Mouse (Mus musculus) B cell, adult 2 months (primary cell): ENCODE results near the gene Gabrg3.

ENCODE experiments used
- DNase-seq, 2 experiments: peaks; one replicate each; pipeline ENCODE4 v3.0.0; 2022

The Gabrg3 gene

DNA sequence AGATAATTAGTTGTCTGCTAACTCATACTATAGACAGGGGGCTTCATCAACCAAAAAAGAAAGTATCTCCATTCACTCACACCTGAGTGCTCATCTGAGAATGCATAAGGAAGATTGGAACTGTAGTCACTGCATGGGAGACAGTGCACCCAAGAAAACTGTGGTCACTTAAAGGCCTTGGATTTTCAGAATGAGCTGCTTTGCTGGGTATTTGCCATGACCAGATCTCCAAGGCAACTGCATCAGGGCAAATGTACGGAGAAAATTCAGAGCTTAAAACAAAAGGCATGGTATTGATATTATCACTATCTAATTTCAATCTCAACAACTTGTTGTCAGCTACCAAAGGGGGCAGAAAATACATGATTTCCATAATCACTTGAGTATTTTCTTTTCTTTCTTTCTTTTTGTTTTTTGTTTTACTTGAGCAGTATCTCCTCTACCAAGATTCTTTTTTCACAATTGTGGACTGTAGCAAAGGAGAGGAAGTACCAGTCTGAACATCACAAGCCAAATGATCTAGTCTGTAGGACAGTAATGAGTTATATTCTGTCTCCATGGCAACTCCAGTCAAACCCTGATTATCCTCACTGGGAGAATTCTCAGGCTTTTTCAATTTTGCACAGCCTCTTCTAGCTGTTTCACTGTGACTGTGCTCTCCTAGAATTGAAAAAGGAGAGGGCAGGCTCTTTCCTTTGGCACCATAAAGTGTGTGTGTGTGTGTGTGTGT lies 335.9 kb downstream of the Gabrg3 start:
- DNase-seq: no peak

DNA sequence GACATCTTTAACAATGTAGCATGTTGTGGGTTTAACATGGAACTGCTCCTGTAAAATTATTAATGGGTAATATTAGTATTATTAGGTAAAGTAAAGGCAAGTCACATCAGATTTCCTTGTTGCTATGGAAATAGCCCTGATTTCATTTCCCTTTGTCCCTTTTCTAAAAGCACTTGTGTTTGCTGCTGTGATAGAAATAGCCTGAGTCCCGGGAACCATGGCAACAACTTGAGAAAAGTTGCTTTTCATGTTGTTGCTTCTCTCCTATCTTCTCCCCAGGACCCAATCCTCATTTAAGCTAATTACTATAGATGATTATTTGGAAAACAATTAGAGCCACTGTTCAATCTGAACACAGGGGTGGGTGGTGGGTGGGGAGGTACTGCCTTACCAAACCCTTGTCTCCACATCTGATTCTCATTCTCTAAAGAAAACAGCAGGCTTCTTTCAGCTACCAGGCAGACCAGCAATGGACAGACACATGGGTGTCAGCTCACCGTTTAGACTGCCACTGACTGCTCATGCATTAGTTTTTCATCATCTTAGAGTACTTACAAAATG lies 349.0 kb downstream of the Gabrg3 start:
- DNase-seq: no peak

DNA sequence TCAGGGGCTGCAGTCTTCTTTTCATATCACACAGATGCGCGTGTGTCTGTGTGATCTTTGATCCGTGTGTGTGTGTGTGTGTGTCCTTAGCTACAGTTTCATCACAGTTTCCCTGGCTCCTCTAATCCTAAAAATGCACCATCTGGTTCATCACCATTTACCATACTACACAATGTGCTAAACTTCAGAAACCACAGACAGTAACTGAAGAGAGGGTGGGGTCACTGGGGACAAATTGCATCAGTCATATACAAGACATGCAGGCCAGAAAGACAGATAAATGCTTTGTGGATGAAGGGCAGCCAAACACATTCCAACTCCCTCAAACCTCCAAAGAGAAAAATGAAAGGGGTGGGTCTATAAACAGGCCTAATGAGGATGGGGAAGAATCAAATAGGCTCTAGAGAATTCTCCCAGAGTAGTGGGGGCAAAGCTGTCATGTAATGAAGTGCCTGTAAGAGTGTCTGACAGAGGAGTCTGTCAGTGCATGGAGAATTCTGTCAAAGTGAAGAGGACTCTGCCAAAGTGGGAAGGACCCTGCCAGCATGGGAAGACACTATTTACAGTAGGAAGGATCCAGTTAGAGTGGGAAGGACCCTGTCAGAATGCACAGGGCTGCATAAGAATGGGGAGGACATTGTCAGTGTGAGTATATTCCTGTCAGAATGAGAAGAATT lies 386.3 kb downstream of the Gabrg3 start:
- DNase-seq: no peak

DNA sequence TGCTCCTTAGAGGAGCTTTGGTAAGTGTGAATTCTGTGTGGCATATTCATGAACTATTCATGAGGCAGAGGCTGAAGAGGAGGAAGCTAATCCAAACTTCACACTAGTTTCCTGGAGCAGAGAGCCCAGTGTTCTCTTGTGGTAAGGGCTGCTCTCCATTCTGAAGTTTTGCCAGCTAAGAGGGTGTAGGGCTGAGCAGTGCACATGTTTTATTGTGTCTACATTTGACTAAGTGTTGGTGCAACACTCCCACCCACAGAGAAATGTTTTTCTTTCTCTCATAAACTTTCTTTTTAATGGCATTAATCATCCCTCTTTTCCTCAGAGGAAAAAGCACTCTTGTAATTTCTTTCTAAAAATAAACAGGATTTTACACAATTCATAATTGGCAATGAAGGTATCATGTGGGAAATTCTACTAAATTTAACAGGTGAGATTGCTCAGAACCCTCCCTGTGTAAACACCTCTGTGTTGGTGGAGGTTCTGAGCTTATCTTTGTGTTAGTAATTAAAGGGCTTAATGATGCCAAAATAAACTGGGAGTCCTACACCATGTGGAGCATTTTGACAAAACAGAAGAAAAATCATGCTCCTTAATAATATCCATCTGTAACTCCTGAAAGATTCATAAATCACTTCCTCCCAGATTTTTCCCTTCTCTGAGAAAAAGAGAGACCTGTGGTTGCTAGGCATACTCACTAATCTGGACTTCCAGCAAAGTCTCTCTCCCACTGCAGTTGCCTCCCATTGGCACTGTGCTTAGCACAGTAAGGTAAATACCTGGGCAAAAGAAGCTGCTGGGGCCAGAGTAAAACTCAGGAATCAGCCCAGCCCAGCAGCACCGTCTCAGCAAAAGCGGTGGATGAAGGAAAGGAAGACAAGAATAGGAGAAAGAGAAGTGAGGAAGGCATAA lies 389.0 kb downstream of the Gabrg3 start:
- no peak for DNase-seq

DNA sequence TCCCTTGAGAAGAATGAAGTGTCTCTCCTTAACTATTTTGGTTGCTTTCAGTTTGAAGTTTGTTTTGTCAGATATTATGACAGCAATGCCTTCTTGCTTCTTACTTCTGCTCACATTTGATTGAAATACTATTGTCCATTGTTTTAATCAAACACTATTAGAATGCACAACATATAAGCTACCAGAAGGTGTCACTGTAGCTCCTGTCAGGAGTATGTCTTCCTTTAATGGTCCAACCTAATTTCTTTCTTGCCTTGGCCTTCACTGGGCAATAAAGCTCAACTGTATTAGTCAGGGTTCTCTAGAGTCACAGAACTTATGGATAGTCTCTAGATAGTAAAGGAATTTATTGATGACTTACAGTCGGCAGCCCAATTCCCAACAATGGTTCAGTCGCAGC lies 440.6 kb downstream of the Gabrg3 start:
- DNase-seq: no peak

DNA sequence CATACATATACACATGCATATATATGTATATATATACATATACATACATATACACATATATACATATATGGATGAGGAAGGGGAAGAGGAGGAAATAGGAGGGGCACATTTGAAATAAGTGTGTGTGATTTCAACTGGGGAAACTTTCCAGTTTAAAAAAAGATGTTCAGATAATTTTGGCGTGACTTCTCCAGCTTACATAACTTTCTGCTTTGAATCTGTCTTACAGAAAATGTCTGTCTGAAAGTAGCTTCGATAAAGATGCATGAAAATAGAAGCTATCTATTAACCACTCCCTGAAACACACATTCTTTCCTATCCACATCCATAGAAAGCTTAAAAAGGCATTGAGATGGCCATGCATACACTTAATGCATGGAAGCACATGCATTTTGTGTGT lies 445.4 kb downstream of the Gabrg3 start:
- DNase-seq: no peak

DNA sequence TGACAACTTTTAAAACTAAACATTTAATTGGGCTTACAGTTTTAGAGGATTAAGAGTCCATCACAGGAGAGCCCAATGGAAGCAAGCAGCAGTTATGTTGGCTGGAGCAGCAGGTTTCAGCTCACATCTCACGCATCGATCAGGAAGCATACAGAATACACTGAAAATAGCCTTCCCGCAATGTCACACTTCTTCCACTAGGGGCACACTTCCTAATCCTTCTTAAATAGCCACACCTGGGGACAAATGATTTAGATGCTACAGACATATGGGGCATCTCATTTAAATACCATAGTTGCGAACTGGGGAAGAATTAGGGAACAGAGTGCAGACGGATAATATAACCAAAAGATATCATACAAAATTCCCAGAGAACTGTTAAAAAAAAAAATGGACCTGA lies 449.0 kb downstream of the Gabrg3 start:
- no peak for DNase-seq

DNA sequence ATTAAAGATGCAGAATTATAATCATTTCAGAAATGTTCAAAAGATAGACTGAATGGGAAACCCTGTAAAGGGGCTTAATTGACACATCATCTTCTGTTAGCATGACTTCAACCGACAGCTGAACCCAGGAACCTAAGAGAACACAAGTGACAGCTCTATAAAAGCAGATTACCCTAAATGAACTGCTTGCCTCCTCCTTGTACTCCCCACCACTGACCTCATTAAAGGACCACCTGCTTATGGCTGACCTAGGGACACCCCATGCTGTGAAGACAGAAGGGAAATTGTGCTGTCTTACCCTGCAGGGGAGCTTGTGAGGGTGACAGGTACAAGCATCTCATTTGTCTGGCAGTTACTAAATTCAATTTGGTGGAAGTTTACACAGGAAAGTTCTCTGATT lies 467.5 kb downstream of the Gabrg3 start:
- DNase-seq: no peak

DNA sequence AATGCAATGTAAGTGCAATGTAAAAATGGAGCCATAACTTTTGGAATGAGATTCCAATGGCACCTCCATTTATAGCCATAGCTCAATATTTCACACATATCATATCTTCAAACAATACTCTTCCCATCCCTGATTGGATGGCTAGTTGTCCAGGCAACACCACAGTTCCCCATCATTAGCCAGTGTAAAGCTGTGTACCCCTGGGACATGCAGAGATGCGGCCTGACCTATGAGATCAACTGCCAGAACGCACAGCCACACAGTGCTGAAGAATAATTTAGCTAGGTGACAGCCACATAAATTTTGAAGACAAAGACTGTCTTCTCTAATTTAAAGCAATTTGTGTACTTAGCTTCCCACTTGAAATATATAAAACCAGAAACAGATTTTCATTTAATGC lies 472.1 kb downstream of the Gabrg3 start:
- DNase-seq: no peak

DNA sequence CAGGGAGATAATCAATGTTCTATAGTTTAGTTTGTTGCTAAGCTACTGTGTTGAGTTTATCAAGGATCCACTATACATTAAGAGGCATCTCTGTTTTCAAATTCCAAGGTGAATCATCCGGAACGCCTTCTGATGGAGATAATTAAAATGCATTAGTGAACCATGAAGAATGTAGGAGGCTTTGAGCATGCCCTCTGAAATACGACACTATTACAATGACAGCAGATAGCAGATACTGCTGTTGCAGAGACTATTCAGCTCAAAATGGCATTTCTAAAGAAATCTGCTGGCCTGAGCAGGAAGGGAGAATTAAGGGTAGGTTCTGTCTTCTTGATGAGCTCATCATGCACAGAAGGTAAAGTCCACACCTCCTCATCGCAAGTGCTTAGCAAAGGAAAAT lies 487.2 kb downstream of the Gabrg3 start:
- DNase-seq: no peak

DNA sequence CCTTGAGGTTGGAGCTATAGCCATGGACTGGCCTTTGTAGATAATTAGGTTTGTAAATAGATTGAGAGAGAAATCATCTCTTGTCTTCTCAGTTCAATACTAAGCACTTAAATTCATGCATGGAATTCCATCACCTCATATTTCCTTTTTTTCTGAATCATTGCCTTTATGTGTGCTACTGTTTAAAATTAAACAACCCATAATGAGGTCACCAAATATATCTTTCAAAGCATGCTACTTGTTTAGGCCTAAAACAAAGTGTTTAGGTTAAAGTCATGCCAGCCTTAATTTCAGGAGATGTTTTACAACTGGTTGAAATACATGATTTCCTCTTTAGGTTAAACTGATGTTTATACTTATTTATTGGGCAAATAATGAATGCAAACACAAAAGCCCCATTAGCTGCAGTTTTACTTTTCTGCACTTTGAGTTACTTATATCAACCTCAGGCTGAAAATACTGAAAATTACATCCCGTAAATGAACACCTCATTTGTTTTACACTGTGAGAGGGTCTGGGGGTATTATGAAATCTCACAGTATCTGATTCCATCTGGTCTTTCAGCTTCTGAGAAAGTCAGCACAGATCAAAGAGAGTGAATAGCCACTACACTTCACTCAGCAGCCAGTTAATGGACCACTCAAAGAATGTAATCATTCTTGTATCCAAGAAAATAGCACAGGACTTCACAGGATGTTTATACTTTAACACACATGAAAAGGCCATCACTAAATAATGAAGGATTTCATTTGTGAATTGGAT lies 519.5 kb downstream of the Gabrg3 start:
- DNase-seq: no peak

DNA sequence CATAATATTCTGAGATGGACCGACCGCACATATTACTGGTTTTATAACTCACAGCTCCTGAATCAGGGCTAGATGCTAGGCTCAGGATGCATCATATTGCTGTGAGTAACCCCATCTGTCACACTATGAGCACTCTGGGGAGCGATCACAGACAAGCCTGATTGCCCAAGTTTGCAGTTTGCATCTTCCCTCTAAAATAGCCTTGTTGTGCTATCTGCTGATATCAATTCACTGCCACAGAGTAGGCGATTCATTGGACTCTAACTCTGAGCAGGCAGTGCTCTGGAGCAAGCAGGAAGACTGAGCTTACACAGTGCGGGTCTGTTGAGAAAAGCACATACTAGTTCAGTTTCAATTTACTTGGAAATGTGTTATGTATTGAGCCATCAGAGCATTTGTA lies 543.4 kb downstream of the Gabrg3 start:
- no peak for DNase-seq

DNA sequence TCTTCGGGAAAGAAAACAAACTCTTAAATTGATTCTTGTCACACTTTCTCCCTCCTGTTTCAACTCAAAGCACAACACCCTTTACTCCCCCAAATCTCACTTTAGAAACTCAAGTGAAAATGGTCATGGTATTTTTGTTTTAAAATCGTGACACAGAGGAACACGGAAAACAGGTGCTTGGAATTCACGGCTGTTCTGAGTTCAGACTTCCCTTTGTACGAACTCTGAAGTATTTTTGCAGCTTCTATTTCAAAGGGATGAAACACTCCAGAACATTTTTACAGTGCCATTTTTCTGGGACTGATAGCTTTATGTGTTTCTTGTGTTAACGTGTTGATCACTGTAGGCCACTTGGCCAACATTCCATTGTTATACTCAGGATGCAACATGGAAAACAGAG lies 561.5 kb downstream of the Gabrg3 start:
- DNase-seq: no peak

DNA sequence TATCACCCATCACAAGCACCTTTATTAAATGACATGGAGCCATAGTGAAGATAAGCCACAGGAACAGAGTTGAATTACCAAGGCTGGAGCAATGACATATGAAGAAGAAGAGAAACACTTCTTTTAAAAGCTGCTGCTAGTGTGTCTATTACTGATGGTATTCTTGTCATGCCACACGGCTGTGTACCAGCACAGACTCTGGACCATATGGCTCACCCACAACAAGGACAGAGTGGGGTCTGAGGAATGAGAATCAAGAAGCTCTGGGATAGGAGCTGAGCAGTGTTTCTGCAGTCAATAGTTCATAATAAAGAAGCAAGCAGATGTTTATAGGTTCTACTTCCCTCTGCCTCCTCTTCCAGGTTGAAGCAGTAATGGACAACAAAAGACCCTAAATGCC lies 585.1 kb downstream of the Gabrg3 start:
- no peak for DNase-seq

DNA sequence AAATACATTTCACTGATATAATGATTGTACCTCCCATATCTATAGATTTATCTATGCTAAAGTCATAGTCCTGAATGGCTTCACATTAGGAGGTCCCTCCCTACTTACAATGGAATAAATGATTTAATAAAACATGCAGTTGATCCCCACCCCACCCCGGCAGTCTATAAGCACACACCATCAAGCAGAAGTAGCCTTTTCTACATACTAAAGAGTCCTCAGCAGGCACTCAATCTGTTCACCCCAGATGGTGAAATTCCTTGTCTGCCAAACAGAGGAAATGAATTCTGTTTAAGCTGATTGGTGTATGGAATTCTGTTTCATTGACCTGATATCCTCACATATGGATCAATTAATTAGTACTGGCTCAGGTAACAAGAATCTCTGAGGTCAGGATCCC lies 607.9 kb downstream of the Gabrg3 start:
- no peak for DNase-seq

DNA sequence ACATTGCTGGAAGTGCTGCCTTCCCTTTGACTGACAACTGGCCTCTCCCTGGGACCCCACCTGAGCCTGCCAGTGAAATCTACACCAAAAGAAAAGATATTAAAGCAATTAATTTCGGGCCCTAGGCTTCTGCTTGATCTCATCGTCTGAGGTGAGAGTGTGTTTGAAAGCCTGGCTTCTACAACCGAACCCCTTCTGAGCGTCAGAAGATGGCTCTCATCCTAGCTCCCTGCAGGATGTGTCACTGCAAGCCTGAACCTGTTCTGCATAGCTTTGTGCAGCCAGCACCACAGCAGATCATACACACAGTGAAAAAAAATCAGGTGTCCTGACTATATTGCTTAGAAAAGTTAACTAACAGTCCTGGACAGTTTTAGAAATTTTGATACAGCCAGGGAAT lies 618.8 kb downstream of the Gabrg3 start:
- no peak for DNase-seq

DNA sequence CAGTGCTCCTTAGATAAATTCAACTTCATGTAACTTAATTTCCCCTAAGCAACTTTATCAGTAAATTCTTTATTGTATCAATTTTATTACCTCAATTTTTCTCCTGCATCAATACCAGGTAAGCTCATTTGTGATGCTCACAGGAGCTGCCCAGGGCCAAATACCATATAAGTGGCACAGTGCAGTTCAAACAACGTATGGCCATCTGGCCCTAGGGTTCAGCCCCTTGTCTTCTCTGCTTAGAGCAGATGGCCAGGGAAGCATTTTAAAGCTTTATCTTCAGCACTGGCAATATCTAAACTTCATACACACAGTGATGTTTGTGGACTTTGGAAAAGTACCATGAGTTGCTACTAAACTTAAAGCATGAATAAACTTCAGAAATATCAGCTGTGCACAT lies 619.2 kb downstream of the Gabrg3 start:
- no peak for DNase-seq

DNA sequence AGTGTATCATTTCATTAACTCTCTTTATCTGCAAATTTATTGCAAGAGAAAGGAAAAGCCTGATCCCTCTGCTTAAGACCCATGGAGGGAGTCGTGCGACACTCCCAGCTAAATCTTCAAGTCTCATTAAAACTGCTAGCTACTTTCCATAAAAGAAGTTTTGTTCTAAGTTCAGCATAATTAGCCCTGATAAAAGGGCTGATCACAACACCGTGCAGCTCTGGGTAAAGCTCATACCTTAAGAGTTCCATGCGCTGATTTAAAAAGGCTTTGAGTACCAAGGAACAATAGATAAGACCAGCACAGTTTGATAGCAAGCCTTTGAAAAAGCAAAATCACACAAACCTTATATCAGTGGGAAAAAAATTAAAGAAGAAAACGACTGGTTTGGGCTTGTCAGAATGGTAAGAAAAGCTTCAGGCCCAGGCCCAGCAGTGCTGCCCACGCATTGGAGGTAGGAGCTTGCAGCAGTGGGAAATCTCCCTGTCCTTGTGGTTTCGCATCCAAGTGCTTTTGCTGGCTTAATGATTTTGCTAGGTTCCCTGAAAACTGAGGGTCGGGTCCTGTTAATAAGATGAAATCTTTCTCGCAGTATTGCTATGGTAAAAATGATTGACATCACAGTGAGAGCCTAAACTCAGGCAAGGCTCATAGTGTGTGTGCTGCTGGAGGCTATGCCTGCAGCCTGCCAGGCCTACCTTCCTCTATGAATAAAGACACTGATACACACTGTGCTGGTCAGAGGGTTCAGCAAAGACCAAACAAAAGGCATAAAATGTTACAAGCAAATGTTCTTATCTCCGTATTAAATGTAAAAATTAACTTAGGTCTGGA lies 621.2 kb downstream of the Gabrg3 start:
- no peak for DNase-seq

DNA sequence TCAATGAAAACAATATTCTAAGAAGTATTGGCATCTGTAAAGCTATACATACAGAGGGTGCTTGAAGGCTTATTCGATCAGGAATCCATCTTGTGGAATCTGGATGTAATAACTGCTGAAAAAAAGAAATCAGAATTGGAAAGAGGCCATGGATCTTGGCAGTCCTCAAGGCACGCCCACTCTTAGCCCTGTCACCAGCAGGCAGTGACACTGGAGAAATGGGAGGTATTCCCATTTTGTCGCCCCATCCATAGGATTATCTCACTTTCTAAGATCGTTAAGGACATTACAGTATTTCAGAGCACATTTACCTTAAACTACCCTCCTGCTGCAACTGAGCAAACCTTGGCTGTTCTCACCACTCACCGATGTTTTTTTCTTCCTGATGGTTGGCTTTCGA lies 657.8 kb downstream of the Gabrg3 start:
- no peak for DNase-seq
